Mouse (Mus musculus) lung, embryonic 14.5 days (tissue): ENCODE measurements at regions not wholly inside any gene's neighbourhood (a gene's known extent, or its start where the extent isn't known, plus 50 kb on each side); places are given as distances from the start of the nearest gene placed in this dataset.
"Not testable (repeated sequence)": the region's sequence is repeated elsewhere in the genome, so short reads cannot be mapped to it uniquely, and the experiment has no call there.

Experiments used
- ATAC-seq: fragments of 200-750 bp; cut with Nextera tagmentation; 2 replicates; pipeline ENCODE4 v1.8.0; 2017; ENCODE audit warnings: mild to moderate bottlenecking, moderate TSS enrichment, moderate library complexity; ENCODE audit not compliant: insufficient read depth
- DNase-seq: peaks from one replicate; pipeline ENCODE4 v3.0.0-alpha.2; 2015
- H3K27ac ChIP-seq: fragments of 300-500 bp; sonication (generic); 2 replicates; pipeline ENCODE4 v1.5.1; 2014; ENCODE audit warnings: low read depth, mild to moderate bottlenecking, moderate library complexity
- H3K27me3 ChIP-seq: fragments of 300-500 bp; sonication (generic); 2 replicates; pipeline ENCODE4 v1.6.1; 2014; ENCODE audit warnings: low read length, control low read depth; ENCODE audit not compliant: insufficient read depth
- H3K36me3 ChIP-seq: fragments of 300-500 bp; sonication (generic); 2 replicates; pipeline ENCODE4 v1.6.1; 2014; ENCODE audit warnings: control low read depth; ENCODE audit not compliant: insufficient read depth
- H3K4me1 ChIP-seq: fragments of 300-500 bp; sonication (generic); 2 replicates; pipeline ENCODE4 v1.6.1; 2014; ENCODE audit warnings: antibody characterized with exemption, control low read depth; ENCODE audit not compliant: insufficient read depth
- H3K4me2 ChIP-seq: fragments of 300-500 bp; sonication (generic); 2 replicates; pipeline ENCODE4 v1.6.1; 2014; ENCODE audit warnings: mild to moderate bottlenecking
- H3K4me3 ChIP-seq: fragments of 300-500 bp; sonication (generic); 2 replicates; pipeline ENCODE4 v1.5.1; 2014; ENCODE audit warnings: low read depth, low read length
- H3K9ac ChIP-seq: fragments of 300-500 bp; sonication (generic); 2 replicates; pipeline ENCODE4 v1.6.1; 2014
- H3K9me3 ChIP-seq: fragments of 300-500 bp; sonication (generic); 2 replicates; pipeline ENCODE4 v1.6.1; 2016; ENCODE audit warnings: low read depth, low read length, control low read depth
- CTCF ChIP-seq: IDR thresholded peaks from 2 replicates; pipeline ENCODE4 v1.5.1; 2016; ENCODE audit warnings: antibody characterized with exemption, low read depth
- WGBS: fragments of 180-500 bp; shearing (Covaris S2); extraction: QIAGEN DNeasy Blood & Tissue Kit; methylation state at CpG from one replicate; pipeline ENCODE4 v1.1.7; 2014; 5-methylcytosine and 5-hydroxymethylcytosine counted together

DNA sequence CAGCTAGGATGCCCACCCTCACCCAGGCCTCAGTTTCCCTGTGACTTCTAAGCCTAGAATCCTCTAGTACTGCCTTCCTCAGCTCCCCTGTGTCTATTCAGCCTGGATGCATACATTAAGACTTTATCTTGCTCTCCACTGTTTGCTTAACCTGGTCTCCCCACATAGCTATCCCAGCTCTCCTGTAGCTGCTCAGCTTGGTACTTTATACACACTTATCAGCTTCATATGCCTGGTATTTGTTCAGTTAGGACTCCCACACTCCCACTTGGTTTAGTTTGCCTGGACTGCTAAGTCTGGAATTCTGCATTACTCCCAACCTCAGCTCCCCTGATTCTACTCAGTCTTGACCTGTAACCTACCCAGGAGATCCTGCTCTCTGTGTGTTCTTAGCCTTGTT lies 147.7 kb downstream of the Tmem121 start:
- H3K27ac ChIP-seq: peak overlapping the region; percentile 76
- no peak for TF ChIP-seq CTCF
- H3K4me1 ChIP-seq: no peaks in the 10 kb centered on the region
- H3K9me3 ChIP-seq: no peaks in the 10 kb centered on the region
- no peak overlapping the region for H3K4me3 ChIP-seq
- H3K36me3 ChIP-seq: no peaks in the 10 kb centered on the region
- no peak overlapping the region for H3K4me2 ChIP-seq
- H3K27me3 ChIP-seq: no peaks in the 10 kb centered on the region
- ATAC-seq (peak; percentile 72), DNase-seq (peak; percentile 19)
- no peak overlapping the region for H3K9ac ChIP-seq

DNA sequence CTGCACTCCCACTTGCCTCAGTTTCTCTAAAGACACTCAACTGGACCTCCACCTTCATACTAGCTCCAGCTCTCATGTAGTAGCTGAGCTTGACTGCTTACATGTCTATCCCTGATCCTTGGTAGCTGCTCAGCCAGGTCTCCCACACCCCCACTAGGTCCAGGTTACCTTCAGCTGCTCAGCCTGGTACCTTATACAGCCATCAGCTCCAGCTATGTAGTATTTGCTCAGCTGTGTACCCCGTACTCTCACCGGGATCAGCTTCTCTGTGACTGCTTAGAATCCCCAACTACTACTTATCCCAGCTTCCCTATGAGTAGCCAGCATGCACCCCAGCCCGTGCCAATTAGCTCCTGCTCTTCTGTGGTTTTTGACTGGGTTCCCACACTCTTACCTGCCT lies 148.1 kb downstream of the Tmem121 start:
- ATAC-seq: peak; percentile 59; the same call in 1 of the 2 replicates
- not testable (repeated sequence) for H3K9me3 ChIP-seq, H3K4me2 ChIP-seq, H3K4me1 ChIP-seq, H3K9ac ChIP-seq, H3K27me3 ChIP-seq, DNase-seq, H3K36me3 ChIP-seq, H3K4me3 ChIP-seq
- peak overlapping the region; percentile 75 for H3K27ac ChIP-seq
- WGBS: 67% methylated on average over 3 of the region's 3 CpGs

DNA sequence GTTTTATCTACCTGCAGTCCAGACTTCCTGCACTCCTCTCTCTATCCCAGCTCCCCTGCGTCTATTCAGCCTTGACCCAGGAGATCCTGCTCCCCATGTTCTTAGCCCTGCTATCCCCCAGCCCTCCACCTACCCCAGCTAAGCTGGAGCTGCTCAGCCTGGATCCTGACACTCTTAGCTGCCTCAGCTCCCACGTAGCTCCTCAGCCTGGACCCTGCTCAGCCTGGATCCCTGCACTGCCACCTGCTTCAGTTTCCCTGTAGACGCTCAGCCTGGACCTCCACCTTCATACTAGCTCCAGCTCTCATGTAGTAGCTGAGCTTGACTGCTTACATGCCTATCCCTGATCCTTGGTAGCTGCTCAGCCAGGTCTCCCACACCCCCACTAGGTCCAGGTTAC lies 151.5 kb downstream of the Tmem121 start:
- H3K27me3 ChIP-seq: no peaks in the 10 kb centered on the region
- 51% methylated on average over 3 of the region's 3 CpGs for WGBS
- no peak overlapping the region for H3K9ac ChIP-seq
- no peaks in the 10 kb centered on the region for H3K36me3 ChIP-seq
- no peak for DNase-seq
- H3K27ac ChIP-seq: 0 out of 2 replicates have a peak overlapping the region, but pooled peaks have one; percentile 50
- TF ChIP-seq CTCF: no peak
- H3K4me2 ChIP-seq: no peak overlapping the region
- no peaks in the 10 kb centered on the region for H3K9me3 ChIP-seq
- no peak overlapping the region for H3K4me3 ChIP-seq
- ATAC-seq: no peak
- H3K4me1 ChIP-seq: no peaks in the 10 kb centered on the region

DNA sequence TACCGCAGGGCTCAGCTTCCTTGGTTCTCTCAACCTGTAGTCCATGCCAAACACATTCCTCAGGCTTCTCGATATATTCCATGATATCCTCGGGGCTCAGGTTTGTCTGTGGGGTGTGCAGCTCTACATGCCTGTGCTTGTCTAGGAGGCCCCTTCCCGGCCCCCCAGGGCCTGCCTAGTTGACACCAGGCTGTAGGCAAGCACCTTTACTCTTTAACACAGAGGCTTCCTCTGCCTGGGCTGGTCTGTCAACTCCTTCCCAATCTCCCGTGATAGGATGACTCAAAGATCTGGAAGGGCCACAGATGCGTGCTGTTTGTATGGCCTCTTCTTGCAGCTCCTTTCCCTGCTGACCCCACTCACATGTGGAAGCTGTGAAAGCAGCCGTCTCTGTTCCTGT lies 150.4 kb upstream of the Adam6b start:
- Histone ChIP-seq H3K27me3 (no peaks in the 10 kb centered on the region), H3K9ac (no peak overlapping the region), H3K4me2 (no peak overlapping the region), H3K4me1 (no peaks in the 10 kb centered on the region), H3K4me3 (no peak overlapping the region), H3K36me3 (no peaks in the 10 kb centered on the region), H3K27ac (no peak overlapping the region), H3K9me3 (no peaks in the 10 kb centered on the region)
- DNase-seq (no peak), ATAC-seq (no peak)
- TF ChIP-seq CTCF: no peak
- 45% methylated on average over 7 of the region's 7 CpGs for WGBS

DNA sequence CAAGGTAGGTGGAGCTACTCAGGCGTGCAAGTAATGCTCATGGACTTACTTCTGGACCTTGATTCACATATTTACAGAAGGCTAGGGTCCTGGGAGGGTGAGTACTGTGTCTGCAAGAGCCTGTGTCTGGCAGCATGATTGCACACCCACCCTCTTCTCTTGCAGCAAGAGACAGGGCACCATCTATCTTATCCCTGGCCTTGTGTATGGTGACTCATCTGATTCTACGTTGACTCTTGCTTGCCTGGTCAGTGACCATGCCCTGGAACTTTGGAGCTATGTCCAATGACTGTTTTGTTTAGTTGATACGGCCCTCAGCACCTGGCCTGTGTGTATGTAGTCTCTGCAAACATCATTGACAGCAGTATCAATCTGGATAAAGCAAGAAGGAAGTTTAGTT lies 148.3 kb upstream of the Adam6b start:
- no peak for ATAC-seq
- no peak for TF ChIP-seq CTCF
- no peaks in the 10 kb centered on the region for H3K9me3 ChIP-seq
- no peaks in the 10 kb centered on the region for H3K27me3 ChIP-seq
- WGBS: 47% methylated on average over 3 of the region's 3 CpGs
- H3K36me3 ChIP-seq: no peaks in the 10 kb centered on the region
- H3K4me3 ChIP-seq: no peak overlapping the region
- no peaks in the 10 kb centered on the region for H3K4me1 ChIP-seq
- H3K9ac ChIP-seq: no peak overlapping the region
- DNase-seq: no peak
- no peak overlapping the region for H3K4me2 ChIP-seq
- H3K27ac ChIP-seq: no peak overlapping the region

DNA sequence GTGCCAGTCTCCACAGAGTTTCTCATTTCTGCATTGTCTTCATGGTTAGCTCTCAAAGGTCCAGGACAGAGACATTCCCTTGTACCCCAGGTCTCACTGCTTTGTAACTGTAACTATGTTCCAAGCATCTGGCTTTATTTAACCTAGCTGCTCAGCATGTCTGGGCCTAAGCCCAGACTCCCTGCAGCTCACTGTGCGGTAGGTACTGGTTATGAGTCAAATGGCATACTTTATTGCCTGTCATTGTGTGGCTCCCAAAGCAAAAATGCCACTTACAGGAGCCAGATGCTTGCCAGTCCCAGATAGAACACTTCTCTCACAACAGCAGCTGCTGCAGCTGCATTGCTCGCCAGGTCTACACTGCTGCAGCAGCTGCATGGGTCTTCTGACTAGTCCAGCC lies 134.2 kb upstream of the Adam6b start:
- Histone ChIP-seq H3K4me2 (no peak overlapping the region), H3K4me3 (no peak overlapping the region), H3K36me3 (no peaks in the 10 kb centered on the region), H3K4me1 (no peaks in the 10 kb centered on the region), H3K27ac (no peak overlapping the region), H3K27me3 (no peaks in the 10 kb centered on the region), H3K9me3 (no peaks in the 10 kb centered on the region), H3K9ac (no peak overlapping the region)
- WGBS: 73% methylated on average over 2 of the region's 2 CpGs
- ATAC-seq: no peak
- no peak for DNase-seq
- no peak for TF ChIP-seq CTCF

DNA sequence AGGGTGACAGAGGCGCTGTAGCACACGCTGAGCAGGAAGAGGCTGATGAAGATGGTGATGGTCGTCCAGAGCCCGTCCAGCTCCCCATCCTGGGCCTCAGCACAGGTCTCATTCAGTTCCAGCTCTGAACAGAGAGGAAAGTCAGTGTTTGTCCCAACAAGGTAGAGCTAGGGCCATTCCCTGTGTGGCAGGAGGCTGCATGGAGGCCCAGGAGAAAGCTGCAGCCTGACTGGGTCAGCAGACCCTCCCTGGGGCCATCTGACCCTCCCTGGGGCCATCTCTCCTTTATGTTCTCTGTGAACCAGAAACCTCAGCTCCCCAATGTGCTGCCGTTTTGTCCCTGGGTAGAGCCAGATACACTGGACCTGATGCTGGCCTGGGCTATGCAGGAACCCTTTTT lies 131.2 kb upstream of the Adam6b start:
- WGBS: 75% methylated on average over 5 of the region's 5 CpGs
- ATAC-seq (no peak), DNase-seq (no peak)
- no peak overlapping the region for H3K4me2 ChIP-seq
- no peak overlapping the region for H3K9ac ChIP-seq
- no peaks in the 10 kb centered on the region for H3K4me1 ChIP-seq
- H3K36me3 ChIP-seq: no peaks in the 10 kb centered on the region
- no peaks in the 10 kb centered on the region for H3K27me3 ChIP-seq
- TF ChIP-seq CTCF: no peak
- H3K9me3 ChIP-seq: no peaks in the 10 kb centered on the region
- H3K27ac ChIP-seq: no peak overlapping the region
- H3K4me3 ChIP-seq: no peak overlapping the region

DNA sequence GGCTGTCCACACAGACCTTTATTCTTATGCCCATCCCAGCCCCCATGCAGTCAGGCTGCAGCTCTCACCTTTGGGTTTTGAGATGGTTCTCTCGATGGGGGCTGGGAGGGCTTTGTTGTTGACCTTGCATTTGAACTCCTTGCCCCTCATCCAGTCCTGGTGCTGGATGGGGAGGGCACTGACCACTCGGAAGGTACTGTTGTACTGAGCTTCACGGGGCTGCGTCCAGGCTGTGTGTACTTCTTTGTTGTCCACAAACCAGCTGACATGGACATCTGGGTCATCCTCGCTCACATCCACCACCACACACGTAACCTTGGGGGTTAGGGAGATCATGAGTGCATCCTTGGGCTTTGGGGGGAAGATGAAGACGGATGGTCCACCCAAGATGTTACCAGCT lies 129.3 kb upstream of the Adam6b start:
- H3K9me3 ChIP-seq: no peaks in the 10 kb centered on the region
- no peak for ATAC-seq

More for the DNA sequence above, 129.3 kb upstream of the Adam6b start:
- no peak overlapping the region for H3K27ac ChIP-seq
- no peaks in the 10 kb centered on the region for H3K27me3 ChIP-seq
- H3K4me1 ChIP-seq: no peaks in the 10 kb centered on the region
- no peak for TF ChIP-seq CTCF
- DNase-seq: no peak
- no peaks in the 10 kb centered on the region for H3K36me3 ChIP-seq
- H3K9ac ChIP-seq: no peak overlapping the region
- H3K4me3 ChIP-seq: no peak overlapping the region
- WGBS: 77% methylated on average over 7 of the region's 7 CpGs
- no peak overlapping the region for H3K4me2 ChIP-seq
